8 mouse cellular contexts compared by ENCODE assay signal in the genomic region with DNA sequence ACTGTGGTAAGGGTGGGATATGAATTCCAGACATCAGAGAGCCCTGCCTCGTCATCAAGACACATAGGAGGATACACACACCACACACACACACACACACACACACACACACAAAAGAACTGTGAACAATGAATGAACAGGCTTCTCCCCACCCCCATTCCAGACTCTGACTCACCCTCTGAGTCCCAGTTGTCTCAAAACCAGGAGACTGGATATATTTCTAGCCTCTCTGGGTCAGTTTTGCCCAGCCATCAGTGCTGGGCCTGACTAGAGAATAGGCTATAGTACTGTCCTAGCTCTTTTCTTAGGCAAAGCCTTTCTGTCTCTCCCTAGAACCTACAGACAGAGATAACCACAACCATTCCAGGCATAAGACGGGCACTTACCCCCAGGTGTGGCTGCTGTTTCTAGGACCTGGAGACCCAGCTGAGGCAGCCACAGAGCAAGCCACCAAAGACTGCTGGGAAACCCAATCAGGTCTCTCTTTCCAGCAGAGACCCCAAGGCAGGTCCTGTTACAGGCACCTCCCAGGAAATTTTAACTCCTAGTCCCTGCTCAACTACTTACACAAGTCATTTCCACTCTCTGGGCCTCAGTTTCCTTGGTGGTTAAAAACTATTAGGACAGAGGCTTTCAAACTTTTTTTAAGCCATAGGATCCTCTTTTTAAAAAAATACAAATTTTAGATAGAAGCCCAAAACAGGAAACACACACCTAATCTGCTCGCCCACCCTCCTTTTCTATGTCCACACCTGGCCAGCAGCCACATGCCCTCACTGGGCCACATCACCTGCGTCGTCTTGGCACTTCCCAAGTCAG. TPM values are rescaled to one million over a fixed set of nuclear protein-coding genes. Genes with fewer than 3 reads are reported as not detected.
A peak's percentile ranks its signal among the peaks of the same experiment; 100 is the strongest.
DNase-seq lines count a peak whose midpoint lies in the region; ATAC-seq and TF ChIP-seq lines count a peak whose summit lies in the region.

No protein-coding gene starts in this region.

- H3K9ac ChIP-seq in heart, embryonic 11.5 days (ENCODE audit: low read depth, low read length), result peak overlapping the region; percentile 99
- H3K9ac ChIP-seq in ES-Bruce4 (ENCODE audit: low read depth, poor library complexity, severe bottlenecking), result peak overlapping the region; percentile 98
- H3K9ac ChIP-seq in kidney, embryonic 15.5 days, result peak overlapping the region; percentile 91
- H3K9ac ChIP-seq in midbrain, postnatal 0 days (replicated peaks; ENCODE audit: low read length, poor library complexity, severe bottlenecking), result peak overlapping the region; percentile 83

- H3K36me3 ChIP-seq in heart, embryonic 11.5 days (ENCODE audit: control insufficient read depth, insufficient read depth, low read length), result peaks cover 11% of the 10 kb centered on the region
- H3K36me3 ChIP-seq in ES-Bruce4 (ENCODE audit: control insufficient read depth, insufficient read depth, low read length, poor library complexity, severe bottlenecking), result no peaks in the 10 kb centered on the region
- H3K36me3 ChIP-seq in kidney, embryonic 15.5 days, result peaks cover 19% of the 10 kb centered on the region
- H3K36me3 ChIP-seq in midbrain, postnatal 0 days (ENCODE audit: insufficient read depth, low read length), result peaks cover 12% of the 10 kb centered on the region; the same call in 1 of the 2 replicates

- H3K4me3 ChIP-seq in heart, embryonic 11.5 days (ENCODE audit: low read depth, low read length), result peak overlapping the region; percentile 97
- H3K4me3 ChIP-seq in ES-Bruce4 (ENCODE audit: low read depth, low read length), result peak overlapping the region; percentile 65
- H3K4me3 ChIP-seq in kidney, embryonic 15.5 days (replicated peaks), result peak overlapping the region; percentile 91
- peak overlapping the region; percentile 93 for H3K4me3 ChIP-seq in midbrain, postnatal 0 days (ENCODE audit: low read depth, low read length)

- H3K9me3 ChIP-seq in heart, embryonic 11.5 days (replicated peaks; ENCODE audit: control insufficient read depth, low read length), result no peaks in the 10 kb centered on the region
- no peaks in the 10 kb centered on the region for H3K9me3 ChIP-seq in ES-Bruce4 (replicated peaks; ENCODE audit: control insufficient read depth, insufficient read depth, low read length, poor library complexity, severe bottlenecking)
- H3K9me3 ChIP-seq in kidney, embryonic 15.5 days (replicated peaks), result no peaks in the 10 kb centered on the region
- H3K9me3 ChIP-seq in midbrain, postnatal 0 days (ENCODE audit: low read length), result no peaks in the 10 kb centered on the region

- TF ChIP-seq EP300 in ES-Bruce4 (IDR thresholded peaks at IDR 0.05; ENCODE audit: insufficient read depth, low read depth, low read length), result no peak

- peak overlapping the region; percentile 92 for H3K4me2 ChIP-seq in heart, embryonic 11.5 days
- H3K4me2 ChIP-seq in kidney, embryonic 15.5 days, result peak overlapping the region; percentile 89
- H3K4me2 ChIP-seq in midbrain, postnatal 0 days (ENCODE audit: low read depth, low read length, poor library complexity, severe bottlenecking), result peak overlapping the region; percentile 94

- no peaks in the 10 kb centered on the region for H3K27me3 ChIP-seq in heart, embryonic 11.5 days (ENCODE audit: control insufficient read depth, insufficient read depth, low read length)
- no peaks in the 10 kb centered on the region for H3K27me3 ChIP-seq in ES-Bruce4 (ENCODE audit: control insufficient read depth, insufficient read depth, low read length, poor library complexity, severe bottlenecking)
- peaks cover 11% of the 10 kb centered on the region; the same call in 1 of the 2 replicates for H3K27me3 ChIP-seq in kidney, embryonic 15.5 days
- H3K27me3 ChIP-seq in midbrain, postnatal 0 days (ENCODE audit: insufficient read depth, low read length), result no peaks in the 10 kb centered on the region

- WGBS in heart, embryonic 11.5 days (ENCODE audit: insufficient replicate concordance), result 20% methylated on average over 5 of the region's 5 CpGs
- WGBS in kidney, embryonic 15.5 days, result 13% methylated on average over 5 of the region's 5 CpGs
- WGBS in midbrain, postnatal 0 days, result 15% methylated on average over 5 of the region's 5 CpGs

- no peak for TF ChIP-seq POLR2A in ES-Bruce4 (IDR thresholded peaks at IDR 0.05; ENCODE audit: insufficient read depth, low read length)

- no peak for TF ChIP-seq CTCF in ES-Bruce4 (IDR thresholded peaks at IDR 0.05; ENCODE audit: low read depth, low read length)
- no peak for TF ChIP-seq CTCF in midbrain, postnatal 0 days (IDR thresholded peaks at IDR 0.05)

- peaks cover 35% of the 10 kb centered on the region for H3K4me1 ChIP-seq in heart, embryonic 11.5 days (ENCODE audit: control insufficient read depth, insufficient read depth, low read length)
- H3K4me1 ChIP-seq in ES-Bruce4 (ENCODE audit: control insufficient read depth, insufficient read depth, low read length), result peaks cover 1% of the 10 kb centered on the region
- peaks cover 38% of the 10 kb centered on the region for H3K4me1 ChIP-seq in kidney, embryonic 15.5 days
- peaks cover 15% of the 10 kb centered on the region for H3K4me1 ChIP-seq in midbrain, postnatal 0 days (ENCODE audit: insufficient read depth, low read length)

- peak overlapping the region; percentile 94 for H3K27ac ChIP-seq in heart, embryonic 11.5 days (ENCODE audit: low read depth, low read length)
- no peak overlapping the region for H3K27ac ChIP-seq in ES-Bruce4 (ENCODE audit: insufficient read depth, low read length)
- peak overlapping the region; percentile 89 for H3K27ac ChIP-seq in kidney, embryonic 15.5 days
- peak overlapping the region; percentile 89 for H3K27ac ChIP-seq in midbrain, postnatal 0 days (ENCODE audit: low read depth, low read length)

- DNase-seq in heart, adult 8-10 months (ENCODE audit: low spot score), result no peak
- DNase-seq in midbrain, postnatal 0 days (ENCODE audit: low spot score), result no peak

- no peak for ATAC-seq in heart, embryonic 11.5 days (replicated peaks; ENCODE audit: insufficient number of reproducible peaks, low FRiP score, low TSS enrichment)
- ATAC-seq in erythroid progenitor cell, adult 5-6 weeks (replicated peaks; ENCODE audit: low FRiP score, poor library complexity, severe bottlenecking), result 0 out of 2 replicates have a peak, but pooled peaks have one; percentile 11
- ATAC-seq in kidney, embryonic 15.5 days (replicated peaks; ENCODE audit: low FRiP score), result no peak
- ATAC-seq in midbrain, postnatal 0 days (ENCODE audit: low FRiP score), result peak; percentile 6; the same call in 1 of the 2 replicates
- no peak for ATAC-seq in CD4-positive, CD25-positive, alpha-beta regulatory T cell, adult 4 months
- ATAC-seq in inflammation-experienced regulatory T-cells, adult 6 months, result no peak

RNA-seq across cellular contexts. Expression of a gene that starts 4.0 kb away (rescaled TPM):
- polyA plus RNA-seq in heart, embryonic 11.5 days (2014; fragmentation: Nextera tagmentation; extraction: Ambion mirVana), result 16.0 and 23.5 TPM in 2 replicates
- 100 to 1,000 TPM in 2 of 4 experiments, 10 to 100 TPM in 2; 91.9 to 122 (median 99.2) TPM for total RNA-seq in heart, adult 8-10 months (2022)
- polyA plus RNA-seq in ES-Bruce4 (2011; ENCODE audit: insufficient read depth, insufficient read length, low read depth, missing spikeins), result 32.5 and 40.3 TPM in 2 replicates
- total RNA-seq in erythroid progenitor cell, adult 5-6 weeks (2015; ENCODE audit: low replicate concordance), result 22.7 and 51.1 TPM in 2 replicates
- 24.6 and 28.2 TPM in 2 replicates for total RNA-seq in erythroid progenitor cell, adult 5-6 weeks (2017; ENCODE audit: low replicate concordance)
- polyA plus RNA-seq in kidney, embryonic 15.5 days (2015; fragmentation: Nextera tagmentation; extraction: Ambion mirVana), result 12.9 and 13.5 TPM in 2 replicates
- total RNA-seq in midbrain, postnatal 0 days (2014; rRNA removed), result 16.6 TPM in 2 replicates
- polyA plus RNA-seq in midbrain, postnatal 0 days (2015; fragmentation: Nextera tagmentation; extraction: Ambion mirVana), result 5.0 and 6.0 TPM in 2 replicates
- polyA plus RNA-seq in CD4-positive, CD25-positive, alpha-beta regulatory T cell, adult 4 months (2017; shearing (Covaris generic)), result 1 to 10 TPM; 5.5 to 7.3 TPM
- 10 to 100 TPM in 1 of 3 experiments, 1 to 10 TPM in 2; 8.4 to 19.1 (median 8.6) TPM for polyA plus RNA-seq in inflammation-experienced regulatory T-cells, adult 6 months (2017; shearing (Covaris generic))

RNA-seq across cellular contexts. Expression of a gene that starts 13.5 kb away (rescaled TPM):
- 4.7 and 7.1 TPM in 2 replicates for polyA plus RNA-seq in heart, embryonic 11.5 days (2014; fragmentation: Nextera tagmentation; extraction: Ambion mirVana)
- 10 to 100 TPM in 2 of 4 experiments, 1 to 10 TPM in 2; 6.4 to 13.5 (median 9.1) TPM for total RNA-seq in heart, adult 8-10 months (2022)
- polyA plus RNA-seq in ES-Bruce4 (2011; ENCODE audit: insufficient read depth, insufficient read length, low read depth, missing spikeins), result 0.76 and 3.1 TPM in 2 replicates
- total RNA-seq in erythroid progenitor cell, adult 5-6 weeks (2015; ENCODE audit: low replicate concordance), result 31.0 and 53.2 TPM in 2 replicates
- 9.1 and 17.2 TPM in 2 replicates for total RNA-seq in erythroid progenitor cell, adult 5-6 weeks (2017; ENCODE audit: low replicate concordance)
- polyA plus RNA-seq in kidney, embryonic 15.5 days (2015; fragmentation: Nextera tagmentation; extraction: Ambion mirVana), result 14.9 and 18.5 TPM in 2 replicates
- 4.3 and 7.9 TPM in 2 replicates for total RNA-seq in midbrain, postnatal 0 days (2014; rRNA removed)
- polyA plus RNA-seq in midbrain, postnatal 0 days (2015; fragmentation: Nextera tagmentation; extraction: Ambion mirVana), result 3.1 and 3.7 TPM in 2 replicates
- 1 to 10 TPM in 1 of 2 experiments, under 1 TPM in 1; 0.11 to 2.5 TPM for polyA plus RNA-seq in CD4-positive, CD25-positive, alpha-beta regulatory T cell, adult 4 months (2017; shearing (Covaris generic))
- 1 to 10 TPM in 2 of 3 experiments, under 1 TPM in 1; 0.54 to 5.8 (median 2.4) TPM for polyA plus RNA-seq in inflammation-experienced regulatory T-cells, adult 6 months (2017; shearing (Covaris generic))

RNA-seq across cellular contexts. Expression of a gene that starts 30.1 kb away (rescaled TPM):
- 12.3 and 12.7 TPM in 2 replicates for polyA plus RNA-seq in heart, embryonic 11.5 days (2014; fragmentation: Nextera tagmentation; extraction: Ambion mirVana)
- 10 to 100 TPM; 61.2 to 66.5 (median 62.8) TPM for total RNA-seq in heart, adult 8-10 months (2022)
- 16.1 and 18.1 TPM in 2 replicates for polyA plus RNA-seq in ES-Bruce4 (2011; ENCODE audit: insufficient read depth, insufficient read length, low read depth, missing spikeins)
- total RNA-seq in erythroid progenitor cell, adult 5-6 weeks (2015; ENCODE audit: low replicate concordance), result 6.5 and 13.0 TPM in 2 replicates
- total RNA-seq in erythroid progenitor cell, adult 5-6 weeks (2017; ENCODE audit: low replicate concordance), result 5.1 and 7.8 TPM in 2 replicates
- 16.2 and 20.8 TPM in 2 replicates for polyA plus RNA-seq in kidney, embryonic 15.5 days (2015; fragmentation: Nextera tagmentation; extraction: Ambion mirVana)
- 59.1 and 70.2 TPM in 2 replicates for total RNA-seq in midbrain, postnatal 0 days (2014; rRNA removed)
- 13.7 and 16.6 TPM in 2 replicates for polyA plus RNA-seq in midbrain, postnatal 0 days (2015; fragmentation: Nextera tagmentation; extraction: Ambion mirVana)
- 10 to 100 TPM; 10.4 to 22.3 TPM for polyA plus RNA-seq in CD4-positive, CD25-positive, alpha-beta regulatory T cell, adult 4 months (2017; shearing (Covaris generic))
- 10 to 100 TPM; 11.1 to 30.9 (median 16.4) TPM for polyA plus RNA-seq in inflammation-experienced regulatory T-cells, adult 6 months (2017; shearing (Covaris generic))

RNA-seq across cellular contexts. Expression of a gene that starts 58.3 kb away (rescaled TPM):
- polyA plus RNA-seq in heart, embryonic 11.5 days (2014; fragmentation: Nextera tagmentation; extraction: Ambion mirVana), result 13.3 and 15.7 TPM in 2 replicates
- total RNA-seq in heart, adult 8-10 months (2022), result 10 to 100 TPM; 33.3 to 40.0 (median 35.9) TPM
- polyA plus RNA-seq in ES-Bruce4 (2011; ENCODE audit: insufficient read depth, insufficient read length, low read depth, missing spikeins), result 9.7 and 12.8 TPM in 2 replicates
- total RNA-seq in erythroid progenitor cell, adult 5-6 weeks (2015; ENCODE audit: low replicate concordance), result 1.3 and 24.9 TPM in 2 replicates
- total RNA-seq in erythroid progenitor cell, adult 5-6 weeks (2017; ENCODE audit: low replicate concordance), result 4.4 TPM in 1 of 2 replicates, not detected in the other
- polyA plus RNA-seq in kidney, embryonic 15.5 days (2015; fragmentation: Nextera tagmentation; extraction: Ambion mirVana), result 18.9 and 21.1 TPM in 2 replicates
- 35.9 and 36.7 TPM in 2 replicates for total RNA-seq in midbrain, postnatal 0 days (2014; rRNA removed)
- 15.1 and 16.8 TPM in 2 replicates for polyA plus RNA-seq in midbrain, postnatal 0 days (2015; fragmentation: Nextera tagmentation; extraction: Ambion mirVana)
- polyA plus RNA-seq in CD4-positive, CD25-positive, alpha-beta regulatory T cell, adult 4 months (2017; shearing (Covaris generic)), result 1 to 10 TPM; 6.9 to 7.2 TPM
- 10 to 100 TPM in 1 of 3 experiments, 1 to 10 TPM in 2; 1.8 to 12.2 (median 8.2) TPM for polyA plus RNA-seq in inflammation-experienced regulatory T-cells, adult 6 months (2017; shearing (Covaris generic))

Comparison
In these comparisons a context has a peak if more than half of its experiments do, and no peak if none do; other contexts are left out.
1. ATAC-seq: peak in erythroid progenitor cell, adult 5-6 weeks (single experiment) and midbrain, postnatal 0 days (single experiment); none in heart, embryonic 11.5 days (single experiment), kidney, embryonic 15.5 days (single experiment), CD4-positive, CD25-positive, alpha-beta regulatory T cell, adult 4 months (single experiment) and inflammation-experienced regulatory T-cells, adult 6 months (single experiment).
2. Peak in every context shown above with its lines, with median percentiles within 50 percentile points of each other: H3K4me2 ChIP-seq, H3K4me3 ChIP-seq and H3K9ac ChIP-seq.